In genomic region chr1:92972854-92973253, GRCm38 (mm10) we compare ENCODE assay signal across 8 mouse cellular contexts. TPM values are rescaled to one million over a fixed set of nuclear protein-coding genes. Genes with fewer than 3 reads are reported as not detected.
DNase-seq lines count a peak whose midpoint lies in the region; ATAC-seq and TF ChIP-seq lines count a peak whose summit lies in the region.

No protein-coding gene starts in this region.

- peak; percentile 40; the same call in 1 of the 2 replicates for ATAC-seq in intestine, embryonic 15.5 days
- ATAC-seq in intestine, embryonic 16.5 days = no peak; the same call in 1 of the 2 replicates
- peak; percentile 67 for ATAC-seq in liver, postnatal 0 days

- H3K9me3 ChIP-seq in intestine, embryonic 15.5 days = no peaks in the 10 kb centered on the region
- H3K9me3 ChIP-seq in intestine, embryonic 16.5 days (ENCODE audit: control insufficient read depth, low read length) = no peaks in the 10 kb centered on the region
- H3K9me3 ChIP-seq in liver, postnatal 0 days (ENCODE audit: low read length) = no peaks in the 10 kb centered on the region

- no peak overlapping the region for H3K9ac ChIP-seq in intestine, embryonic 15.5 days
- H3K9ac ChIP-seq in intestine, embryonic 16.5 days (ENCODE audit: low read depth, low read length) = no peak overlapping the region
- no peak overlapping the region for H3K9ac ChIP-seq in liver, postnatal 0 days (replicated peaks)

- WGBS in intestine, embryonic 15.5 days = 70% methylated on average over 1 of the region's 1 CpGs
- WGBS in intestine, embryonic 16.5 days = 53% methylated on average over 1 of the region's 1 CpGs
- 43% methylated on average over 1 of the region's 1 CpGs for WGBS in liver, postnatal 0 days (ENCODE audit: insufficient replicate concordance)

- intact Hi-C loops in gastrocnemius, postnatal 14 days (cut with DNase I; ENCODE audit: low total_unique reads) = no loop called here

- peak; percentile 55 for DNase-seq in testis, postnatal 10 days (ENCODE audit: low spot score)
- no peak for DNase-seq in testis, postnatal 14 days (ENCODE audit: low spot score)
- peak; percentile 53 for DNase-seq in gastrocnemius, postnatal 14 days
- DNase-seq in liver, postnatal 0 days = peak; percentile 77
- DNase-seq in telencephalon, adult 2 months (ENCODE audit: low read depth, low spot score) = peak; percentile 33
- DNase-seq in embryo, embryonic 10 days (ENCODE audit: low spot score) = no peak

- TF ChIP-seq CTCF in liver, postnatal 0 days (IDR thresholded peaks at IDR 0.05; ENCODE audit: low read depth) = no peak

- H3K4me3 ChIP-seq in intestine, embryonic 15.5 days (replicated peaks) = no peak overlapping the region
- H3K4me3 ChIP-seq in intestine, embryonic 16.5 days (ENCODE audit: low read length) = no peak overlapping the region
- no peak overlapping the region for H3K4me3 ChIP-seq in liver, postnatal 0 days (ENCODE audit: low read depth, low read length)

- TF ChIP-seq EP300 in liver, postnatal 0 days (IDR thresholded peaks at IDR 0.05; ENCODE audit: low read depth) = no peak

- no peaks in the 10 kb centered on the region for H3K27me3 ChIP-seq in intestine, embryonic 15.5 days (replicated peaks)
- no peaks in the 10 kb centered on the region for H3K27me3 ChIP-seq in intestine, embryonic 16.5 days (replicated peaks; ENCODE audit: control insufficient read depth, insufficient read depth, low read length)
- no peaks in the 10 kb centered on the region for H3K27me3 ChIP-seq in liver, postnatal 0 days (ENCODE audit: insufficient read depth, low read length)

- no peaks in the 10 kb centered on the region for H3K36me3 ChIP-seq in intestine, embryonic 15.5 days
- H3K36me3 ChIP-seq in intestine, embryonic 16.5 days (ENCODE audit: control insufficient read depth, insufficient read depth, low read length) = peaks cover 2% of the 10 kb centered on the region; the same call in 1 of the 2 replicates
- H3K36me3 ChIP-seq in liver, postnatal 0 days (replicated peaks; ENCODE audit: insufficient read depth, low read length) = no peaks in the 10 kb centered on the region

- H3K4me1 ChIP-seq in intestine, embryonic 15.5 days (replicated peaks) = no peaks in the 10 kb centered on the region
- H3K4me1 ChIP-seq in intestine, embryonic 16.5 days (ENCODE audit: control insufficient read depth, insufficient read depth, low read length) = peaks cover 3% of the 10 kb centered on the region; the same call in 1 of the 2 replicates
- no peaks in the 10 kb centered on the region; the same call in 1 of the 2 replicates for H3K4me1 ChIP-seq in liver, postnatal 0 days (ENCODE audit: insufficient read depth)

- no peak overlapping the region for H3K4me2 ChIP-seq in intestine, embryonic 15.5 days (replicated peaks)
- no peak overlapping the region for H3K4me2 ChIP-seq in intestine, embryonic 16.5 days (ENCODE audit: low read depth, low read length)
- no peak overlapping the region for H3K4me2 ChIP-seq in liver, postnatal 0 days (ENCODE audit: low read depth, low read length)

- H3K27ac ChIP-seq in intestine, embryonic 15.5 days = no peak overlapping the region
- no peak overlapping the region for H3K27ac ChIP-seq in intestine, embryonic 16.5 days (ENCODE audit: low read length)
- H3K27ac ChIP-seq in liver, postnatal 0 days (ENCODE audit: low read depth) = peak overlapping the region; percentile 46

RNA-seq across cellular contexts. Expression of gene Gpr35, which starts 22.2 kb away (rescaled TPM):
- polyA plus RNA-seq in intestine, embryonic 15.5 days (2015; fragmentation: Nextera tagmentation; extraction: Ambion mirVana) = 8.9 and 9.1 TPM in 2 replicates
- polyA plus RNA-seq in intestine, embryonic 16.5 days (2015; fragmentation: Nextera tagmentation; extraction: Ambion mirVana) = 8.4 and 11.5 TPM in 2 replicates
- under 1 TPM; 0.16 to 0.43 TPM for total RNA-seq in gastrocnemius, postnatal 14 days (2021)
- 1.1 and 1.4 TPM in 2 replicates for polyA plus RNA-seq in liver, postnatal 0 days (2015; fragmentation: Nextera tagmentation; extraction: Ambion mirVana)

RNA-seq across cellular contexts. Expression of gene Aqp12, which starts 33.3 kb away (rescaled TPM):
- 3.0 and 11.2 TPM in 2 replicates for polyA plus RNA-seq in intestine, embryonic 15.5 days (2015; fragmentation: Nextera tagmentation; extraction: Ambion mirVana)
- 8.3 and 11.8 TPM in 2 replicates for polyA plus RNA-seq in intestine, embryonic 16.5 days (2015; fragmentation: Nextera tagmentation; extraction: Ambion mirVana)
- total RNA-seq in gastrocnemius, postnatal 14 days (2021) = not detected
- not detected in 2 replicates for polyA plus RNA-seq in liver, postnatal 0 days (2015; fragmentation: Nextera tagmentation; extraction: Ambion mirVana)

RNA-seq across cellular contexts. Expression of gene Capn10, which starts 38.7 kb away (rescaled TPM):
- 28.2 and 34.4 TPM in 2 replicates for polyA plus RNA-seq in intestine, embryonic 15.5 days (2015; fragmentation: Nextera tagmentation; extraction: Ambion mirVana)
- 31.1 and 32.1 TPM in 2 replicates for polyA plus RNA-seq in intestine, embryonic 16.5 days (2015; fragmentation: Nextera tagmentation; extraction: Ambion mirVana)
- total RNA-seq in gastrocnemius, postnatal 14 days (2021) = 1 to 10 TPM; 4.1 to 4.7 TPM
- 25.6 and 25.8 TPM in 2 replicates for polyA plus RNA-seq in liver, postnatal 0 days (2015; fragmentation: Nextera tagmentation; extraction: Ambion mirVana)

Comparison
In these comparisons a context has a peak if more than half of its experiments do, and no peak if none do; other contexts are left out.
1. DNase-seq: peak in testis, postnatal 10 days (single experiment), gastrocnemius, postnatal 14 days (single experiment), liver, postnatal 0 days (single experiment) and telencephalon, adult 2 months (single experiment); none in testis, postnatal 14 days (single experiment) and embryo, embryonic 10 days (single experiment).